Mouse (Mus musculus) small intestine, adult 2 months (tissue): ENCODE measurements around the gene Cend1. TPM values are rescaled to one million over a fixed set of nuclear protein-coding genes. Genes with fewer than 3 reads are reported as not detected.

Source experiments
- H3K27ac ChIP-seq: fragments of 200-500 bp; 2 replicates; pipeline ENCODE4 v1.5.1; 2012; ENCODE audit warnings: low read depth, low read length, control low read depth, inconsistent platforms; ENCODE audit not compliant: insufficient read depth
- H3K27me3 ChIP-seq: fragments of 200-500 bp; 2 replicates; pipeline ENCODE4 v1.6.1; 2012; ENCODE audit warnings: mild to moderate bottlenecking, moderate library complexity, low read length, inconsistent platforms; ENCODE audit not compliant: control insufficient read depth, insufficient read depth
- H3K36me3 ChIP-seq: fragments of 200-500 bp; 2 replicates; pipeline ENCODE4 v1.6.1; 2012; ENCODE audit warnings: mild to moderate bottlenecking, low read length, control low read depth, inconsistent platforms; ENCODE audit not compliant: control insufficient read depth, insufficient read depth
- H3K4me1 ChIP-seq: fragments of 200-500 bp; 2 replicates; pipeline ENCODE4 v1.6.1; 2012; ENCODE audit warnings: low read length, inconsistent platforms, mixed read lengths; ENCODE audit not compliant: control insufficient read depth, insufficient read depth, insufficient read length
- H3K4me3 ChIP-seq: fragments of 200-500 bp; 2 replicates; pipeline ENCODE4 v1.5.1; 2012; ENCODE audit warnings: low read depth, mild to moderate bottlenecking, control low read depth, inconsistent platforms, low read length, moderate library complexity
- CTCF ChIP-seq: fragments of 200-500 bp; IDR thresholded peaks from 2 replicates; pipeline ENCODE4 v1.5.1; 2012; ENCODE audit warnings: low read depth, mild to moderate bottlenecking, control low read depth, inconsistent platforms, low read length, moderate library complexity, mixed read lengths; ENCODE audit not compliant: insufficient replicate concordance, insufficient read length; ENCODE audit errors: extremely low read depth
- POLR2A ChIP-seq: fragments of 200-500 bp; IDR thresholded peaks from 2 replicates; pipeline ENCODE4 v1.6.1; 2012; ENCODE audit warnings: low read depth, mild to moderate bottlenecking, control low read depth, inconsistent platforms, low read length, moderate library complexity
- WGBS: fragments of 180-500 bp; shearing (Covaris S2); methylation state at CpG from one replicate; pipeline ENCODE4 v1.1.7; 2018; 5-methylcytosine and 5-hydroxymethylcytosine counted together
- polyA plus RNA-seq: library from polyadenylated mRNA; depleted of rRNA; stranded (reverse); fragments of >200 nt; gene quantifications from 2 replicates; pipeline ENCODE4 v1.2.3, GENCODE M21; 2012

The Cend1 gene
- polyA plus RNA-seq, 1 experiment = 1.0 TPM

- H3K4me1 ChIP-seq = peaks cover 31% of the 10 kb centered on the region
Observed at GRCm38 (mm10) chr7:141435856-141436522, 6.7 kb upstream of the Cend1 start.

GRCm38 (mm10) chr7:141435129-141435855 lies 6.0 kb upstream of the Cend1 start:
- WGBS = 3% methylated on average over 17 of the region's 17 CpGs
- no peaks in the 10 kb centered on the region for H3K27me3 ChIP-seq

More at GRCm38 (mm10) chr7:141435856-141436522, 6.7 kb upstream of the Cend1 start:
- Histone ChIP-seq H3K4me3 (peak overlapping the region; percentile 76), H3K36me3 (peaks cover 30% of the 10 kb centered on the region), H3K27ac (peak overlapping the region; percentile 96), H3K27me3 (no peaks in the 10 kb centered on the region)
- TF ChIP-seq POLR2A (peak; percentile 77; the same call in 1 of the 2 replicates), CTCF (no peak)
- 50% methylated on average over 9 of the region's 9 CpGs for WGBS

GRCm38 (mm10) chr7:141434464-141434863 lies 5.2 kb upstream of the Cend1 start:
- no peak for TF ChIP-seq CTCF
- TF ChIP-seq POLR2A = no peak
- 23% methylated on average over 8 of the region's 8 CpGs for WGBS
- H3K27ac ChIP-seq = peak overlapping the region; percentile 50
- no peaks in the 10 kb centered on the region for H3K27me3 ChIP-seq
- peaks cover 28% of the 10 kb centered on the region for H3K4me1 ChIP-seq
- H3K36me3 ChIP-seq = peaks cover 38% of the 10 kb centered on the region
- peak overlapping the region; percentile 74 for H3K4me3 ChIP-seq

More at GRCm38 (mm10) chr7:141435129-141435855, 6.0 kb upstream of the Cend1 start:
- Histone ChIP-seq H3K4me3 (peak overlapping the region; percentile 74), H3K36me3 (peaks cover 36% of the 10 kb centered on the region), H3K27ac (peak overlapping the region; percentile 96), H3K4me1 (peaks cover 26% of the 10 kb centered on the region)
- TF ChIP-seq CTCF = no peak
- TF ChIP-seq POLR2A = peak; percentile 92

GRCm38 (mm10) chr7:141433517-141434400 lies 4.5 kb upstream of the Cend1 start:
- 84% methylated on average over 15 of the region's 15 CpGs for WGBS
- TF ChIP-seq CTCF (no peak), POLR2A (no peak)
- Histone ChIP-seq H3K4me1 (peaks cover 31% of the 10 kb centered on the region), H3K27me3 (no peaks in the 10 kb centered on the region), H3K36me3 (peaks cover 38% of the 10 kb centered on the region), H3K4me3 (peak overlapping the region; percentile 74), H3K27ac (no peak overlapping the region)

- WGBS = 79% methylated on average over 6 of the region's 6 CpGs
- Histone ChIP-seq H3K27me3 (no peaks in the 10 kb centered on the region), H3K27ac (no peak overlapping the region), H3K4me1 (peaks cover 34% of the 10 kb centered on the region), H3K36me3 (peaks cover 38% of the 10 kb centered on the region), H3K4me3 (peak overlapping the region; percentile 2; the same call in 1 of the 2 replicates)
- TF ChIP-seq CTCF = no peak
Observed at GRCm38 (mm10) chr7:141432741-141433516, 3.6 kb upstream of the Cend1 start.

GRCm38 (mm10) chr7:141432186-141432611 lies 2.9 kb upstream of the Cend1 start:
- H3K27ac ChIP-seq = no peak overlapping the region
- H3K36me3 ChIP-seq = peaks cover 38% of the 10 kb centered on the region
- no peak for TF ChIP-seq CTCF
- TF ChIP-seq POLR2A = no peak
- WGBS = 85% methylated on average over 8 of the region's 8 CpGs
- H3K4me1 ChIP-seq = peaks cover 34% of the 10 kb centered on the region
- H3K4me3 ChIP-seq = no peak overlapping the region
- no peaks in the 10 kb centered on the region for H3K27me3 ChIP-seq
